Mouse (Mus musculus) MEL (cell line): Measurements from ENCODE around the gene Col12a1. TPM values are rescaled to one million over a fixed set of nuclear protein-coding genes. Genes with fewer than 3 reads are reported as not detected.
"Not testable (repeated sequence)": the region's sequence is repeated elsewhere in the genome, so short reads cannot be mapped to it uniquely, and the experiment has no call there.

Source experiments
- DNase-seq: peaks from one replicate; pipeline ENCODE4 v3.0.0; 2011; ENCODE audit warnings: low read depth, low spot score
- H3K27ac ChIP-seq: 2 replicates; pipeline ENCODE4 v1.5.1; 2012; ENCODE audit warnings: low read depth, mild to moderate bottlenecking, control low read depth, low read length, moderate library complexity; ENCODE audit not compliant: control insufficient read depth
- H3K27me3 ChIP-seq, 2 experiments: fragments of 150-350 bp in 1 of 2; sonication (generic) in 1 of 2; 2 replicates each; pipeline ENCODE4 v1.6.1; 2012; ENCODE audit warnings: low read length in 2 of 2, mild to moderate bottlenecking in 2 of 2, improper control_type of control experiment in 1 of 2, moderate library complexity in 1 of 2; ENCODE audit not compliant: insufficient read depth in 2 of 2, control insufficient read depth in 1 of 2
- H3K36me3 ChIP-seq, 2 experiments: 2 replicates each; pipeline ENCODE4 v1.6.1; 2012 to 2014; ENCODE audit warnings: low read length in 2 of 2, improper control_type of control experiment in 1 of 2, inconsistent platforms in 1 of 2, mild to moderate bottlenecking in 1 of 2; ENCODE audit not compliant: insufficient read depth in 2 of 2, control insufficient read depth in 1 of 2
- H3K4me1 ChIP-seq, 2 experiments: fragments of 150-350 bp in 1 of 2; sonication (generic) in 1 of 2; 2 replicates each; pipeline ENCODE4 v1.6.1; 2012; ENCODE audit warnings: low read length in 2 of 2, improper control_type of control experiment in 1 of 2, mild to moderate bottlenecking in 1 of 2; ENCODE audit not compliant: insufficient read depth in 2 of 2, control insufficient read depth in 1 of 2
- H3K4me3 ChIP-seq, 2 experiments: fragments of 150-350 bp in 1 of 2; sonication (generic) in 1 of 2; 2 replicates each; pipeline ENCODE4 v1.5.1; 2012; ENCODE audit warnings: low read depth in 2 of 2, low read length in 2 of 2, mild to moderate bottlenecking in 2 of 2, moderate library complexity in 2 of 2, control low read depth in 1 of 2, improper control_type of control experiment in 1 of 2; ENCODE audit not compliant: control insufficient read depth in 1 of 2, insufficient read depth in 1 of 2
- H3K79me2 ChIP-seq: 2 replicates; pipeline ENCODE4 v1.6.1; 2012; ENCODE audit warnings: mild to moderate bottlenecking, low read length, moderate library complexity; ENCODE audit not compliant: control insufficient read depth, poor library complexity, insufficient read depth
- H3K9ac ChIP-seq: 2 replicates; pipeline ENCODE4 v1.6.1; 2012; ENCODE audit warnings: low read depth, mild to moderate bottlenecking, control low read depth, low read length, moderate library complexity; ENCODE audit not compliant: control insufficient read depth, poor library complexity, severe bottlenecking
- H3K9me3 ChIP-seq: fragments of 150-350 bp; sonication (generic); replicated peaks from 2 replicates; pipeline ENCODE4 v1.6.1; 2012; ENCODE audit warnings: mild to moderate bottlenecking, low read length, improper control_type of control experiment, moderate library complexity; ENCODE audit not compliant: insufficient read depth
- CTCF ChIP-seq, 3 experiments: IDR thresholded peaks in 2 of 3; conservative IDR thresholded peaks in 1 of 3; 2 replicates each; pipeline ENCODE4 v1.5.1; 2011 to 2012; ENCODE audit warnings: low read length in 3 of 3, low read depth in 2 of 3, mild to moderate bottlenecking in 2 of 3, improper control_type of control experiment in 1 of 3, inconsistent platforms in 1 of 3, mixed read lengths in 1 of 3, moderate library complexity in 1 of 3; ENCODE audit not compliant: control insufficient read depth in 1 of 3, insufficient read depth in 1 of 3, poor library complexity in 1 of 3, severe bottlenecking in 1 of 3
- ETS1 ChIP-seq: IDR thresholded peaks from 2 replicates; pipeline ENCODE4 v1.6.1; 2012; ENCODE audit warnings: low read depth, mild to moderate bottlenecking, inconsistent platforms, low read length, improper control_type of control experiment, moderate library complexity
- HCFC1 ChIP-seq: IDR thresholded peaks from 2 replicates; pipeline ENCODE4 v1.6.1; 2012; ENCODE audit warnings: low read depth, mild to moderate bottlenecking, inconsistent platforms, low read length, improper control_type of control experiment, moderate library complexity
- MEF2A ChIP-seq: IDR thresholded peaks from 2 replicates; pipeline ENCODE4 v1.6.1; 2014; ENCODE audit warnings: low read depth, mild to moderate bottlenecking, inconsistent platforms, low read length, improper control_type of control experiment; ENCODE audit not compliant: poor library complexity, insufficient replicate concordance, severe bottlenecking; ENCODE audit errors: extremely low read depth
- MYB ChIP-seq: IDR thresholded peaks from 2 replicates; pipeline ENCODE4 v1.6.1; 2011; ENCODE audit warnings: mild to moderate bottlenecking, low read depth, low read length, improper control_type of control experiment
- NELFE ChIP-seq: IDR thresholded peaks from 2 replicates; pipeline ENCODE4 v1.6.1; 2011; ENCODE audit warnings: low read depth, low read length, improper control_type of control experiment
- RCOR1 ChIP-seq: IDR thresholded peaks from 2 replicates; pipeline ENCODE4 v1.6.1; 2012; ENCODE audit warnings: low read depth, mild to moderate bottlenecking, inconsistent platforms, low read length, improper control_type of control experiment
- TBP ChIP-seq: IDR thresholded peaks from 2 replicates; pipeline ENCODE4 v1.8.0; 2011; ENCODE audit warnings: low read depth, low read length, improper control_type of control experiment
- UBTF ChIP-seq: IDR thresholded peaks from 2 replicates; pipeline ENCODE4 v1.6.1; 2012; ENCODE audit warnings: low read depth, mild to moderate bottlenecking, inconsistent platforms, low read length, improper control_type of control experiment, moderate library complexity, borderline replicate concordance; ENCODE audit not compliant: insufficient read depth
- USF1 ChIP-seq: IDR thresholded peaks from 2 replicates; pipeline ENCODE4 v1.6.1; 2014; ENCODE audit warnings: low read depth, mild to moderate bottlenecking, inconsistent platforms, low read length, improper control_type of control experiment, moderate library complexity
- USF2 ChIP-seq, 2 experiments: IDR thresholded peaks; 2 replicates each; pipeline ENCODE4 v1.6.1; 2011 to 2012; ENCODE audit warnings: improper control_type of control experiment in 2 of 2, low read length in 2 of 2, borderline replicate concordance in 1 of 2, inconsistent platforms in 1 of 2, low read depth in 1 of 2, mild to moderate bottlenecking in 1 of 2; ENCODE audit not compliant: insufficient read depth in 1 of 2
- ZMIZ1 ChIP-seq: IDR thresholded peaks from 2 replicates; pipeline ENCODE4 v1.6.1; 2012; ENCODE audit warnings: low read depth, mild to moderate bottlenecking, inconsistent platforms, low read length, improper control_type of control experiment, moderate library complexity
- polyA plus RNA-seq, 2 experiments: library from polyadenylated mRNA; stranded (reverse) in 1 of 2; unstranded in 1 of 2; fragments of >175 nt in 1 of 2; fragments of >200 nt in 1 of 2; gene quantifications; 2 replicates each; pipeline versions ENCODE4 v1.2.1 to v1.2.4; 2012; ENCODE audit warnings: low replicate concordance in 2 of 2, low read depth in 1 of 2; ENCODE audit not compliant: insufficient read length in 2 of 2, insufficient read depth in 1 of 2, missing spikeins in 1 of 2
- total RNA-seq: library from RNA; depleted of rRNA; stranded (reverse); fragments of 300-350 nt; gene quantifications from 2 replicates; pipeline ENCODE4 v1.2.3, GENCODE M21; 2012

The Col12a1 gene
- total and polyA plus RNA-seq, 3 experiments, result 0.13 TPM; not detected in 2

GRCm38 (mm10) chr9:79680453-79681240 lies 38.0 kb downstream of the Col12a1 start:
- Histone ChIP-seq H3K27ac (no peak overlapping the region), H3K27me3 (no peaks in the 10 kb centered on the region), H3K9ac (no peak overlapping the region), H3K9me3 (no peaks in the 10 kb centered on the region), H3K36me3 (no peaks in the 10 kb centered on the region), H3K4me3 (no peak overlapping the region), H3K79me2 (no peaks in the 10 kb centered on the region), H3K4me1 (no peaks in the 10 kb centered on the region)
- TF ChIP-seq RCOR1 (no peak), ZMIZ1 (no peak), NELFE (no peak), USF1 (no peak), CTCF (IDR thresholded peaks at IDR 0.05 in 2 of 3, conservative IDR thresholded peaks at IDR 0.05 in 1 of 3; ENCODE audit: control insufficient read depth in 1 of 3, insufficient read depth in 1 of 3, low read depth in 2 of 3, low read length in 3 of 3, poor library complexity in 1 of 3, severe bottlenecking in 1 of 3) (no peak), MYB (no peak), UBTF (no peak), MEF2A (no peak), USF2 (IDR thresholded peaks at IDR 0.05; ENCODE audit: borderline replicate concordance in 1 of 2, insufficient read depth in 1 of 2, low read depth in 1 of 2, low read length in 2 of 2) (no peak), TBP (no peak), ETS1 (no peak), HCFC1 (no peak)
- DNase-seq, result no peak

GRCm38 (mm10) chr9:79668806-79669205 lies 49.8 kb downstream of the Col12a1 start:
- H3K4me3 ChIP-seq, H3K9me3 ChIP-seq, H3K27ac ChIP-seq, H3K27me3 ChIP-seq, H3K36me3 ChIP-seq, DNase-seq, H3K79me2 ChIP-seq, H3K9ac ChIP-seq, H3K4me1 ChIP-seq: not testable (repeated sequence)
